Mouse (Mus musculus) limb, embryonic 10.5 days (tissue): Measurements from ENCODE around the gene 2010109A12Rik. TPM values are rescaled to one million over a fixed set of nuclear protein-coding genes. Genes with fewer than 3 reads are reported as not detected.

ENCODE experiments used
- DNase-seq: peaks from one replicate; pipeline ENCODE4 v3.0.0-alpha.2; 2017; ENCODE audit warnings: low spot score
- H3K27ac ChIP-seq: fragments of 300-500 bp; sonication (generic); 2 replicates; pipeline ENCODE4 v1.5.1; 2016; ENCODE audit warnings: mild to moderate bottlenecking
- H3K27me3 ChIP-seq: fragments of 300-500 bp; sonication (generic); 2 replicates; pipeline ENCODE4 v1.6.1; 2016; ENCODE audit warnings: low read depth, mild to moderate bottlenecking; ENCODE audit not compliant: poor library complexity, severe bottlenecking
- H3K36me3 ChIP-seq: fragments of 300-500 bp; sonication (generic); 2 replicates; pipeline ENCODE4 v1.6.1; 2016; ENCODE audit warnings: mild to moderate bottlenecking, moderate library complexity
- H3K4me1 ChIP-seq: fragments of 300-500 bp; sonication (generic); 2 replicates; pipeline ENCODE4 v1.6.1; 2016
- H3K4me3 ChIP-seq: fragments of 300-500 bp; sonication (generic); 2 replicates; pipeline ENCODE4 v1.5.1; 2016; ENCODE audit warnings: mild to moderate bottlenecking, moderate library complexity
- H3K9me3 ChIP-seq: fragments of 300-500 bp; sonication (generic); replicated peaks from 2 replicates; pipeline ENCODE4 v1.6.1; 2016; ENCODE audit warnings: mild to moderate bottlenecking
- WGBS: fragments of 180-500 bp; shearing (Covaris S2); methylation state at CpG from one replicate; pipeline ENCODE4 v1.1.7; 2016; 5-methylcytosine and 5-hydroxymethylcytosine counted together
- polyA plus RNA-seq: library from polyadenylated mRNA; unstranded; fragments of >200 nt; fragmentation: Nextera tagmentation; extraction: Ambion mirVana; gene quantifications from 2 replicates; pipeline ENCODE4 v1.2.1, GENCODE M21; 2016

Gene 2010109A12Rik
- polyA plus RNA-seq, 1 experiment from 2014 or later = 1.8 TPM

GRCm38 (mm10) chr5:93235888-93236287 is 29.6 kb downstream of the 2010109A12Rik start:
- H3K27ac ChIP-seq = no peak overlapping the region
- WGBS = 91% methylated on average over 3 of the region's 3 CpGs
- no peak for DNase-seq
- H3K27me3 ChIP-seq = no peaks in the 10 kb centered on the region
- H3K4me1 ChIP-seq = no peaks in the 10 kb centered on the region
- H3K4me3 ChIP-seq = no peak overlapping the region
- no peaks in the 10 kb centered on the region for H3K36me3 ChIP-seq
- H3K9me3 ChIP-seq = no peaks in the 10 kb centered on the region

- H3K9me3 ChIP-seq = no peaks in the 10 kb centered on the region
- no peak overlapping the region for H3K4me3 ChIP-seq
- H3K27me3 ChIP-seq = no peaks in the 10 kb centered on the region
- H3K4me1 ChIP-seq = no peaks in the 10 kb centered on the region
- DNase-seq = no peak
- no peak overlapping the region for H3K27ac ChIP-seq
- H3K36me3 ChIP-seq = no peaks in the 10 kb centered on the region
- 90% methylated on average over 4 of the region's 4 CpGs for whole genome bisulfite sequencing
These were observed 30.2 kb downstream of the 2010109A12Rik start for GRCm38 (mm10) chr5:93236541-93236940.

- 87% methylated on average over 8 of the region's 8 CpGs for whole genome bisulfite sequencing
- Histone ChIP-seq H3K36me3 (no peaks in the 10 kb centered on the region), H3K9me3 (no peaks in the 10 kb centered on the region; the same call in 1 of the 2 replicates), H3K4me1 (no peaks in the 10 kb centered on the region), H3K4me3 (no peak overlapping the region), H3K27me3 (no peaks in the 10 kb centered on the region), H3K27ac (no peak overlapping the region)
- DNase-seq = no peak
These were observed 33.5 kb downstream of the 2010109A12Rik start for GRCm38 (mm10) chr5:93239590-93240544.

GRCm38 (mm10) chr5:93245280-93245679 is 39.0 kb downstream of the 2010109A12Rik start:
- no peak overlapping the region for H3K27ac ChIP-seq
- H3K9me3 ChIP-seq = no peaks in the 10 kb centered on the region; the same call in 1 of the 2 replicates
- H3K4me3 ChIP-seq = no peak overlapping the region
- 0 out of 2 replicates have a peak, but pooled peaks cover 8% of the 10 kb centered on the region for H3K4me1 ChIP-seq
- no peaks in the 10 kb centered on the region for H3K36me3 ChIP-seq
- no peak for DNase-seq
- 83% methylated on average over 2 of the region's 2 CpGs for WGBS
- H3K27me3 ChIP-seq = no peaks in the 10 kb centered on the region

- DNase-seq = no peak
- 74% methylated on average over 6 of the region's 6 CpGs for WGBS
These were observed 43.7 kb downstream of the 2010109A12Rik start for GRCm38 (mm10) chr5:93249940-93250578.

GRCm38 (mm10) chr5:93251001-93251760 is 44.9 kb downstream of the 2010109A12Rik start:
- WGBS = 87% methylated on average over 12 of the region's 12 CpGs

More at GRCm38 (mm10) chr5:93249940-93250578, 43.7 kb downstream of the 2010109A12Rik start:
- no peaks in the 10 kb centered on the region for H3K36me3 ChIP-seq
- no peaks in the 10 kb centered on the region for H3K9me3 ChIP-seq
- peaks cover 11% of the 10 kb centered on the region; the same call in 1 of the 2 replicates for H3K4me1 ChIP-seq
- no peak overlapping the region for H3K27ac ChIP-seq
- H3K27me3 ChIP-seq = no peaks in the 10 kb centered on the region
- H3K4me3 ChIP-seq = no peak overlapping the region

GRCm38 (mm10) chr5:93255759-93256265 is 49.5 kb downstream of the 2010109A12Rik start:
- Histone ChIP-seq H3K36me3 (no peaks in the 10 kb centered on the region), H3K27ac (no peak overlapping the region), H3K4me1 (peaks cover 4% of the 10 kb centered on the region; the same call in 1 of the 2 replicates), H3K27me3 (no peaks in the 10 kb centered on the region), H3K4me3 (no peak overlapping the region), H3K9me3 (no peaks in the 10 kb centered on the region)
- DNase-seq = no peak
- WGBS = 89% methylated on average over 5 of the region's 5 CpGs

More at GRCm38 (mm10) chr5:93251001-93251760, 44.9 kb downstream of the 2010109A12Rik start:
- H3K9me3 ChIP-seq = no peaks in the 10 kb centered on the region
- no peaks in the 10 kb centered on the region for H3K27me3 ChIP-seq
- H3K27ac ChIP-seq = no peak overlapping the region
- peaks cover 11% of the 10 kb centered on the region; the same call in 1 of the 2 replicates for H3K4me1 ChIP-seq
- no peak for DNase-seq
- H3K4me3 ChIP-seq = no peak overlapping the region
- H3K36me3 ChIP-seq = no peaks in the 10 kb centered on the region

- no peaks in the 10 kb centered on the region for H3K4me1 ChIP-seq
- H3K27ac ChIP-seq = no peak overlapping the region
- no peak overlapping the region for H3K4me3 ChIP-seq
- H3K9me3 ChIP-seq = no peaks in the 10 kb centered on the region
- H3K27me3 ChIP-seq = no peaks in the 10 kb centered on the region
- no peak for DNase-seq
- H3K36me3 ChIP-seq = no peaks in the 10 kb centered on the region
These were observed 50.6 kb downstream of the 2010109A12Rik start for GRCm38 (mm10) chr5:93256820-93257405.

- Histone ChIP-seq H3K27me3 (no peaks in the 10 kb centered on the region), H3K36me3 (no peaks in the 10 kb centered on the region), H3K4me1 (no peaks in the 10 kb centered on the region), H3K27ac (no peak overlapping the region), H3K9me3 (no peaks in the 10 kb centered on the region), H3K4me3 (no peak overlapping the region)
- no peak for DNase-seq
These were observed 53.0 kb downstream of the 2010109A12Rik start for GRCm38 (mm10) chr5:93259349-93259748.

GRCm38 (mm10) chr5:93260983-93261382 is 54.7 kb downstream of the 2010109A12Rik start:
- DNase-seq = no peak
- Histone ChIP-seq H3K4me3 (no peak overlapping the region), H3K36me3 (no peaks in the 10 kb centered on the region), H3K4me1 (peaks cover 3% of the 10 kb centered on the region), H3K9me3 (no peaks in the 10 kb centered on the region), H3K27me3 (no peaks in the 10 kb centered on the region), H3K27ac (no peak overlapping the region)
- 62% methylated on average over 3 of the region's 3 CpGs for WGBS

GRCm38 (mm10) chr5:93262751-93263150 is 56.4 kb downstream of the 2010109A12Rik start:
- no peaks in the 10 kb centered on the region for H3K27me3 ChIP-seq
- no peaks in the 10 kb centered on the region for H3K36me3 ChIP-seq
- H3K9me3 ChIP-seq = no peaks in the 10 kb centered on the region
- DNase-seq = no peak
- H3K27ac ChIP-seq = no peak overlapping the region
- 90% methylated on average over 2 of the region's 2 CpGs for WGBS
- peaks cover 9% of the 10 kb centered on the region for H3K4me1 ChIP-seq
- H3K4me3 ChIP-seq = no peak overlapping the region
